Mouse (Mus musculus): ENCODE data around the gene Camk2d. TPM values are rescaled to one million over a fixed set of nuclear protein-coding genes. Genes with fewer than 3 reads are reported as not detected.

The Camk2d gene
- polyA plus RNA-seq, 1 experiment from 2014 or later: 23.8 TPM

- Histone ChIP-seq H3K4me2 (replicated peaks; ENCODE audit: low read depth, low read length) (no peak overlapping the region), H3K27ac (ENCODE audit: low read length) (no peak overlapping the region), H3K9ac (replicated peaks; ENCODE audit: low read length) (no peak overlapping the region), H3K27me3 (ENCODE audit: insufficient read depth, low read length) (no peaks in the 10 kb centered on the region), H3K4me1 (ENCODE audit: insufficient read depth, low read length) (peaks cover 27% of the 10 kb centered on the region), H3K4me3 (ENCODE audit: low read length) (no peak overlapping the region), H3K36me3 (ENCODE audit: insufficient read depth, low read length) (no peaks in the 10 kb centered on the region), H3K9me3 (ENCODE audit: low read length) (no peaks in the 10 kb centered on the region)
- 89% methylated on average over 2 of the region's 2 CpGs for WGBS
- no peak for ATAC-seq (ENCODE audit: low FRiP score, low TSS enrichment)
These were observed 95.5 kb downstream of the Camk2d start for GRCm38 (mm10) chr3:126691565-126691964.

GRCm38 (mm10) chr3:126692797-126693196, 96.7 kb downstream of the Camk2d start:
- Histone ChIP-seq H3K36me3 (ENCODE audit: insufficient read depth, low read length) (no peaks in the 10 kb centered on the region), H3K9ac (replicated peaks; ENCODE audit: low read length) (0 out of 2 replicates have a peak overlapping the region, but pooled peaks have one; percentile 17), H3K9me3 (ENCODE audit: low read length) (no peaks in the 10 kb centered on the region), H3K27me3 (ENCODE audit: insufficient read depth, low read length) (no peaks in the 10 kb centered on the region), H3K4me3 (ENCODE audit: low read length) (peak overlapping the region; percentile 16; the same call in 1 of the 2 replicates), H3K4me2 (replicated peaks; ENCODE audit: low read depth, low read length) (peak overlapping the region; percentile 47), H3K4me1 (ENCODE audit: insufficient read depth, low read length) (peaks cover 27% of the 10 kb centered on the region), H3K27ac (ENCODE audit: low read length) (peak overlapping the region; percentile 69)
- ATAC-seq (ENCODE audit: low FRiP score, low TSS enrichment): peak; percentile 10; the same call in 1 of the 2 replicates
- WGBS: 31% methylated on average over 8 of the region's 8 CpGs

DNA sequence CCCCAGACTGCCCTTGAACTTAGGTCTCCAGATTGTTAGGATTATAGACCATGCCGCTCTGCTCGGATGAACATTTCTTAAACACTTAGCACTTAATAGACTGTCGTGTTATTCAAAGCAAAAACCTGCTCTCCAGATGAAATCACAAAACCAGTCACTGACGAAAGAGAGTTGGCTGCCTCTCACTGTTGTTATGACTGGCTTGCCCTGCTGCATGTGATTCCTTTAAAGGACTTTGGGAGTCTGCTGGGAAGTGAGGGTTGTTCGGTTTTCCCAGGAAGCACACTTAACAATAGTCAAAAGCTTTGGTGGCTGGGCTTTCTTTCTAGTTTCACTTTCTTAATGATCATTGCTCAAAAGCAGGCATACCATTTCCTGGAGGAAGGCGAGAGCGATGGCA, 97.2 kb downstream of the Camk2d start:
- WGBS: 18% methylated on average over 7 of the region's 7 CpGs
- ATAC-seq (ENCODE audit: low FRiP score, low TSS enrichment): peak; percentile 55; the same call in 1 of the 2 replicates
- Histone ChIP-seq H3K27ac (ENCODE audit: low read length) (peak overlapping the region; percentile 69), H3K4me1 (ENCODE audit: insufficient read depth, low read length) (peaks cover 27% of the 10 kb centered on the region), H3K36me3 (ENCODE audit: insufficient read depth, low read length) (no peaks in the 10 kb centered on the region), H3K4me3 (ENCODE audit: low read length) (peak overlapping the region; percentile 16), H3K27me3 (ENCODE audit: insufficient read depth, low read length) (no peaks in the 10 kb centered on the region), H3K9me3 (ENCODE audit: low read length) (no peaks in the 10 kb centered on the region), H3K9ac (replicated peaks; ENCODE audit: low read length) (no peak overlapping the region), H3K4me2 (replicated peaks; ENCODE audit: low read depth, low read length) (peak overlapping the region; percentile 47)

GRCm38 (mm10) chr3:126695456-126696293, 99.6 kb downstream of the Camk2d start:
- whole genome bisulfite sequencing: 19% methylated on average over 12 of the region's 12 CpGs
- 0 out of 2 replicates have a peak overlapping the region, but pooled peaks have one; percentile 34 for H3K27ac ChIP-seq (ENCODE audit: low read length)
- 0 out of 2 replicates have a peak overlapping the region, but pooled peaks have one; percentile 16 for H3K9ac ChIP-seq (replicated peaks; ENCODE audit: low read length)
- no peak overlapping the region for H3K4me3 ChIP-seq (ENCODE audit: low read length)
- no peaks in the 10 kb centered on the region for H3K27me3 ChIP-seq (ENCODE audit: insufficient read depth, low read length)
- peak; percentile 92 for ATAC-seq (ENCODE audit: low FRiP score, low TSS enrichment)
- no peaks in the 10 kb centered on the region for H3K9me3 ChIP-seq (ENCODE audit: low read length)
- H3K4me2 ChIP-seq (replicated peaks; ENCODE audit: low read depth, low read length): peak overlapping the region; percentile 10; the same call in 1 of the 2 replicates
- peaks cover 27% of the 10 kb centered on the region for H3K4me1 ChIP-seq (ENCODE audit: insufficient read depth, low read length)
- H3K36me3 ChIP-seq (ENCODE audit: insufficient read depth, low read length): no peaks in the 10 kb centered on the region

DNA sequence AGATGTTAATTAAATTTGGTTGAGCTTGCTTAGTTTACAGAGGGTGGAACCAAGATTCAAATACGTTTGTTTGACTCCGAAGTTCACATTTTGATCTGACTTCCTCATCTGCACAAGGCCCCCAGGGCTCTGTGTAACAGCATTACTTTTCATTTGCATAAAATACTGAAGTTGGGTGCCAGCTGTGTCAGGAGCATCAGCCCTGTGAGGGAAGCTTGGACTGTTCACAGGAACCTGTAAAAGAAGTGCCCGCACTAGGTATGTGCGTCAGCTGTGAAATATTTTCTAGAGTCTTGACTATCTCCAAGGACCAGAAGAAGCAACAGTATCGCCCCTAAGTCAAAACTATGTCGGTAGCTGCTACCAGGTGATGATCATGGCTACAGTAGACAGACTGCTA, 100.5 kb downstream of the Camk2d start:
- Histone ChIP-seq H3K36me3 (ENCODE audit: insufficient read depth, low read length) (no peaks in the 10 kb centered on the region), H3K4me2 (replicated peaks; ENCODE audit: low read depth, low read length) (no peak overlapping the region), H3K4me3 (ENCODE audit: low read length) (no peak overlapping the region), H3K27ac (ENCODE audit: low read length) (no peak overlapping the region), H3K27me3 (ENCODE audit: insufficient read depth, low read length) (no peaks in the 10 kb centered on the region), H3K9me3 (ENCODE audit: low read length) (no peaks in the 10 kb centered on the region), H3K4me1 (ENCODE audit: insufficient read depth, low read length) (peaks cover 27% of the 10 kb centered on the region), H3K9ac (replicated peaks; ENCODE audit: low read length) (no peak overlapping the region)
- no peak for ATAC-seq (ENCODE audit: low FRiP score, low TSS enrichment)
- 79% methylated on average over 6 of the region's 6 CpGs for WGBS

- 78% methylated on average over 3 of the region's 3 CpGs for WGBS
- Histone ChIP-seq H3K36me3 (ENCODE audit: insufficient read depth, low read length) (no peaks in the 10 kb centered on the region), H3K4me3 (ENCODE audit: low read length) (no peak overlapping the region), H3K27me3 (ENCODE audit: insufficient read depth, low read length) (no peaks in the 10 kb centered on the region), H3K9ac (replicated peaks; ENCODE audit: low read length) (no peak overlapping the region), H3K4me1 (ENCODE audit: insufficient read depth, low read length) (peaks cover 8% of the 10 kb centered on the region), H3K9me3 (ENCODE audit: low read length) (no peaks in the 10 kb centered on the region), H3K27ac (ENCODE audit: low read length) (no peak overlapping the region), H3K4me2 (replicated peaks; ENCODE audit: low read depth, low read length) (no peak overlapping the region)
- no peak for ATAC-seq (ENCODE audit: low FRiP score, low TSS enrichment)
These were observed 103.6 kb downstream of the Camk2d start for GRCm38 (mm10) chr3:126699740-126700139.

DNA sequence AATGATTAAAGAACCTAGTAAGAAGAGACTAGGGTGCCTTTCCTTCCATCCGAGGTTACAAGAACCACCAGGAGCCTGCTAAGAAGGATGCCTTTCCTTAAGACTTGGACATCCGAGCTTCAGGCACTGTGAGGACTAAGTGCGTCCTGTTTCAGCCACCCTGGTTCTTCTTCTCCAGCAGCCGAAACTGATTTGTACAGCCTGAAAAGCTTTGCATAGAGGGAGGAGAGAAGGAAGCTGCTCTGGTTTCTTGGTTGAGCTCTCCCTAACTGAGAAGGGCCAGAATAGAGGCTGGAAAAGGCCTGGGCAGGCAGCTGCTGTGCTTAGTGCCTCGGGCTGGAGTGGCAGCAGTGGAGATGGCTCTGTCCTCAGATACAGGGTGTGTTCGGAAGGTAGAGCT, 105.0 kb downstream of the Camk2d start:
- Histone ChIP-seq H3K4me2 (replicated peaks; ENCODE audit: low read depth, low read length) (no peak overlapping the region), H3K9ac (replicated peaks; ENCODE audit: low read length) (no peak overlapping the region), H3K36me3 (ENCODE audit: insufficient read depth, low read length) (no peaks in the 10 kb centered on the region), H3K27ac (ENCODE audit: low read length) (no peak overlapping the region), H3K4me1 (ENCODE audit: insufficient read depth, low read length) (no peaks in the 10 kb centered on the region), H3K9me3 (ENCODE audit: low read length) (no peaks in the 10 kb centered on the region), H3K27me3 (ENCODE audit: insufficient read depth, low read length) (no peaks in the 10 kb centered on the region), H3K4me3 (ENCODE audit: low read length) (no peak overlapping the region)
- ATAC-seq (ENCODE audit: low FRiP score, low TSS enrichment): no peak
- WGBS: 78% methylated on average over 6 of the region's 6 CpGs

GRCm38 (mm10) chr3:126701586-126701985, 105.5 kb downstream of the Camk2d start:
- H3K4me1 ChIP-seq (ENCODE audit: insufficient read depth, low read length): no peaks in the 10 kb centered on the region
- H3K9ac ChIP-seq (replicated peaks; ENCODE audit: low read length): no peak overlapping the region
- H3K9me3 ChIP-seq (ENCODE audit: low read length): no peaks in the 10 kb centered on the region
- no peak overlapping the region for H3K4me3 ChIP-seq (ENCODE audit: low read length)
- no peak overlapping the region for H3K27ac ChIP-seq (ENCODE audit: low read length)
- no peak overlapping the region for H3K4me2 ChIP-seq (replicated peaks; ENCODE audit: low read depth, low read length)
- 83% methylated on average over 6 of the region's 6 CpGs for WGBS
- no peaks in the 10 kb centered on the region for H3K36me3 ChIP-seq (ENCODE audit: insufficient read depth, low read length)
- no peaks in the 10 kb centered on the region for H3K27me3 ChIP-seq (ENCODE audit: insufficient read depth, low read length)
- no peak for ATAC-seq (ENCODE audit: low FRiP score, low TSS enrichment)

- no peaks in the 10 kb centered on the region for H3K36me3 ChIP-seq (ENCODE audit: insufficient read depth, low read length)
- H3K9ac ChIP-seq (replicated peaks; ENCODE audit: low read length): no peak overlapping the region
- H3K27me3 ChIP-seq (ENCODE audit: insufficient read depth, low read length): no peaks in the 10 kb centered on the region
- H3K4me3 ChIP-seq (ENCODE audit: low read length): no peak overlapping the region
- no peak overlapping the region for H3K4me2 ChIP-seq (replicated peaks; ENCODE audit: low read depth, low read length)
- H3K9me3 ChIP-seq (ENCODE audit: low read length): no peaks in the 10 kb centered on the region
- no peaks in the 10 kb centered on the region for H3K4me1 ChIP-seq (ENCODE audit: insufficient read depth, low read length)
- 77% methylated on average over 1 of the region's 1 CpGs for WGBS
- ATAC-seq (ENCODE audit: low FRiP score, low TSS enrichment): no peak
- H3K27ac ChIP-seq (ENCODE audit: low read length): no peak overlapping the region
These were observed 109.4 kb downstream of the Camk2d start for GRCm38 (mm10) chr3:126705490-126705889.

GRCm38 (mm10) chr3:126714281-126714680, 118.2 kb downstream of the Camk2d start:
- Histone ChIP-seq H3K4me1 (ENCODE audit: insufficient read depth, low read length) (no peaks in the 10 kb centered on the region), H3K27me3 (ENCODE audit: insufficient read depth, low read length) (no peaks in the 10 kb centered on the region), H3K27ac (ENCODE audit: low read length) (no peak overlapping the region), H3K4me3 (ENCODE audit: low read length) (no peak overlapping the region), H3K9ac (replicated peaks; ENCODE audit: low read length) (no peak overlapping the region), H3K4me2 (replicated peaks; ENCODE audit: low read depth, low read length) (no peak overlapping the region), H3K9me3 (ENCODE audit: low read length) (no peaks in the 10 kb centered on the region), H3K36me3 (ENCODE audit: insufficient read depth, low read length) (no peaks in the 10 kb centered on the region)
- 78% methylated on average over 1 of the region's 1 CpGs for WGBS
- no peak for ATAC-seq (ENCODE audit: low FRiP score, low TSS enrichment)

All from kidney, embryonic 16.5 days (tissue).